Mouse (Mus musculus): ENCODE data around the gene Paox.

DNA sequence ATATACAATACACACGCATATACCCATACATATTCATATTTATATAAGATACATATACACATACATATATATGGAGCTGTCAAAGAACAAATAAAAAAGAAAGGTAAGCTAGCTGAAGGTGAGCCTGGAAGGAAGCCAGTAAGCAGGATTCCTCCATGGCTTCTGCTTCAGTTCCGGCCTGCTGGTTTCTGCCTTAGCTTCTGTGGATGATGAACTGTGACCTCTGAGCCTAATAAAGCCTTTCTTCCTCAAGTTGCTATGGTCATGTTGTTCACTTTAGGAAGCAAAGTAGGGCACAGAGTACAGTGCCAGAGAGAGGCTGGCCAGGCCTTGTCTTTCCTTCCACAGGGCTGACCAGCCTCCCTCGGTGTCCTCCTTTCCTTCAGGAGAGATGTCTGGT, 55.3 kb downstream of the Paox start:
- TF ChIP-seq CTCF (IDR thresholded peaks at IDR 0.05; ENCODE audit: borderline replicate concordance, extremely low read depth, insufficient read depth, insufficient read length): no peak
- TF ChIP-seq POLR2A (IDR thresholded peaks at IDR 0.05; ENCODE audit: borderline replicate concordance, extremely low read depth, insufficient read depth, insufficient read length, poor library complexity, severe bottlenecking): no peak

Data from brain, embryonic 14.5 days (tissue).